ENCODE assay signal across 27 mouse cellular contexts in the genomic region with DNA sequence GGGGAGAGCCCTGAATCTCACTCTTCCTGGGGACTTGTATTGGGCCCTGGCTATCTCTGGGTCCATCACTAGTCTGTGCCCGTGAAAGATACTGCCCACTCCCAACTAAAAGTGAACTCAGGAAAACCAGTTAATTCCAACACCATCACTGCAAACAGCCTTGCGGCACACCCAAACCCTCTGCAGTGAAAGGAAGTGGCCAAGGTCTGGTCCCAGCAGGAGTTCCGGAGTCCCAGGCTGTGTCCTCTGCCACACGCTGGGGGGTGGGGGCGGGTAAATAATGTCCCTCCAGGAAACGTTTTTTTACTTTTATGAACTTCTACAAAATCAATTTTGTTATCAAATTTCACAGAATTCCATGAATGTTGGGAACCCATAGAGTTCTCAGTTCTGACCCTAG. TPM values are rescaled to one million over a fixed set of nuclear protein-coding genes. Genes with fewer than 3 reads are reported as not detected.
"Had no signal": no experiment of that assay in that cellular context is flagged by ENCODE, and none has a peak within 500 bp of the region (broad histone marks: within the 10 kb centered on the region; RNA-seq: fewer than 3 reads in every experiment).

No protein-coding gene starts in this region.

- H3K9me3 ChIP-seq: heart, embryonic 10.5 days; heart, embryonic 12.5 days; hindbrain, embryonic 10.5 days; hindbrain, embryonic 12.5 days; intestine, embryonic 15.5 days; kidney, embryonic 15.5 days; limb, embryonic 13.5 days; limb, embryonic 15.5 days had no signal

- H3K36me3 ChIP-seq: heart, embryonic 10.5 days; heart, embryonic 12.5 days; hindbrain, embryonic 10.5 days; hindbrain, embryonic 12.5 days; intestine, embryonic 15.5 days; kidney, embryonic 15.5 days; limb, embryonic 13.5 days; limb, embryonic 15.5 days had no signal

- H3K9ac ChIP-seq: heart, embryonic 12.5 days; hindbrain, embryonic 12.5 days; hindbrain, embryonic 14.5 days; intestine, embryonic 15.5 days; kidney, embryonic 15.5 days; limb, embryonic 13.5 days; limb, embryonic 15.5 days had no signal

- H3K4me3 ChIP-seq: heart, embryonic 10.5 days; heart, embryonic 12.5 days; hindbrain, embryonic 10.5 days; hindbrain, embryonic 12.5 days; intestine, embryonic 15.5 days; kidney, embryonic 15.5 days; limb, embryonic 13.5 days; limb, embryonic 15.5 days had no signal

- H3K4me2 ChIP-seq: heart, embryonic 12.5 days; hindbrain, embryonic 12.5 days; hindbrain, embryonic 14.5 days; intestine, embryonic 15.5 days; kidney, embryonic 15.5 days; limb, embryonic 13.5 days; limb, embryonic 15.5 days had no signal

- H3K27me3 ChIP-seq: intestine, embryonic 15.5 days had no signal

- DNase-seq: gastrocnemius, postnatal 14 days; gastrocnemius, postnatal 36 days; heart, adult 11 months; heart, postnatal 10 days; heart, postnatal 4 days; kidney, adult 18-20 months; kidney, adult 9 months; kidney, postnatal 14 days; kidney, postnatal 36 days; layer of hippocampus, adult 9-11 months; layer of hippocampus, postnatal 36 days; left cerebral cortex, postnatal 4 days had no signal

- H3K27ac ChIP-seq: heart, embryonic 10.5 days; hindbrain, embryonic 10.5 days; hindbrain, embryonic 12.5 days; hindbrain, embryonic 14.5 days; intestine, embryonic 15.5 days; kidney, embryonic 15.5 days; kidney, postnatal 0 days; limb, embryonic 13.5 days; limb, embryonic 15.5 days had no signal

- ATAC-seq: hindbrain, embryonic 16.5 days; inflammation-experienced regulatory T-cells, adult 6 months; intestine, postnatal 0 days had no signal

RNA-seq across cellular contexts. Expression of gene Grhl3, which starts 6.3 kb away (rescaled TPM):
- total RNA-seq: heart, adult 8-10 months had no signal
- polyA plus RNA-seq: gonadal fat pad, adult 2 months; inflammation-experienced regulatory T-cells, adult 6 months had no signal
